ENCODE assay signal across 17 mouse cellular contexts in genomic region chr10:80420729-80421128, GRCm38 (mm10). TPM values are rescaled to one million over a fixed set of nuclear protein-coding genes. Genes with fewer than 3 reads are reported as not detected.
DNase-seq lines count a peak whose midpoint lies in the region; ATAC-seq and TF ChIP-seq lines count a peak whose summit lies in the region.
"Had no signal": no experiment of that assay in that cellular context is flagged by ENCODE, and none has a peak within 500 bp of the region (broad histone marks: within the 10 kb centered on the region; RNA-seq: fewer than 3 reads in every experiment).

No protein-coding gene starts in this region.

- H3K27me3 ChIP-seq in heart, embryonic 11.5 days (ENCODE audit: control insufficient read depth, insufficient read depth, low read length): no peaks in the 10 kb centered on the region
- no peaks in the 10 kb centered on the region for H3K27me3 ChIP-seq in spleen, adult 2 months (ENCODE audit: control insufficient read depth, insufficient read depth, low read length)
- H3K27me3 ChIP-seq: embryonic facial prominence, embryonic 15.5 days; forebrain, embryonic 15.5 days had no signal

- H3K9ac ChIP-seq in heart, embryonic 11.5 days (ENCODE audit: low read depth, low read length): peak overlapping the region; percentile 23; the same call in 1 of the 2 replicates
- H3K9ac ChIP-seq: embryonic facial prominence, embryonic 15.5 days; forebrain, embryonic 15.5 days had no signal

- H3K4me1 ChIP-seq in heart, embryonic 11.5 days (ENCODE audit: control insufficient read depth, insufficient read depth, low read length): peaks cover 12% of the 10 kb centered on the region
- no peaks in the 10 kb centered on the region; the same call in 1 of the 2 replicates for H3K4me1 ChIP-seq in spleen, adult 2 months (ENCODE audit: control insufficient read depth, insufficient read depth, insufficient read length)

- H3K27ac ChIP-seq in heart, embryonic 11.5 days (ENCODE audit: low read depth, low read length): no peak overlapping the region
- H3K27ac ChIP-seq in spleen, adult 2 months (ENCODE audit: insufficient read depth, low read length): peak overlapping the region; percentile 27; the same call in 1 of the 2 replicates
- H3K27ac ChIP-seq: embryonic facial prominence, embryonic 15.5 days had no signal

- H3K4me3 ChIP-seq in heart, embryonic 11.5 days (ENCODE audit: low read depth, low read length): no peak overlapping the region
- no peak overlapping the region for H3K4me3 ChIP-seq in spleen, adult 2 months (ENCODE audit: extremely low read depth, insufficient read depth, insufficient read length)
- H3K4me3 ChIP-seq: embryonic facial prominence, embryonic 15.5 days; forebrain, embryonic 15.5 days had no signal

- no peak for TF ChIP-seq CTCF in spleen, adult 2 months (IDR thresholded peaks at IDR 0.05; ENCODE audit: extremely low read depth, insufficient read depth, insufficient read length, insufficient replicate concordance)

- DNase-seq in adrenal gland, adult 2 months: peak; percentile 66
- no peak for DNase-seq in adrenal gland, postnatal 10 days
- no peak for DNase-seq in heart, postnatal 25 days (ENCODE audit: low spot score)
- no peak for DNase-seq in spleen, adult 2 months (ENCODE audit: low read depth in 1 of 2, low spot score in 2 of 2)
- no peak for DNase-seq in spleen, postnatal 36 days (ENCODE audit: low spot score in 2 of 2)
- DNase-seq in right cerebral cortex, adult 18-20 months: no peak
- no peak for DNase-seq in layer of hippocampus, adult 9-11 months
- DNase-seq: adrenal gland, adult 8-10 months; cerebellum, adult 8-10 months; heart, adult 11 months; kidney, adult 8-10 months; kidney, postnatal 36 days; lung, postnatal 14 days; thymus, postnatal 4 days had no signal

- WGBS in heart, embryonic 11.5 days (ENCODE audit: insufficient replicate concordance): 89% methylated on average over 10 of the region's 10 CpGs
- WGBS in spleen, adult 2 months: 96% methylated on average over 10 of the region's 10 CpGs

- H3K4me2 ChIP-seq in heart, embryonic 11.5 days: no peak overlapping the region
- H3K4me2 ChIP-seq: embryonic facial prominence, embryonic 15.5 days; forebrain, embryonic 15.5 days had no signal

- H3K9me3 ChIP-seq in heart, embryonic 11.5 days (replicated peaks; ENCODE audit: control insufficient read depth, low read length): peaks cover 4% of the 10 kb centered on the region; the same call in 1 of the 2 replicates
- H3K9me3 ChIP-seq: forebrain, embryonic 15.5 days had no signal

- intact Hi-C loops in heart, postnatal 25 days (cut with DNase I): no loop called here

- no peak for ATAC-seq in heart, embryonic 11.5 days (replicated peaks; ENCODE audit: insufficient number of reproducible peaks, low FRiP score, low TSS enrichment)
- ATAC-seq: forebrain, embryonic 15.5 days had no signal

- no peak for TF ChIP-seq POLR2A in spleen, adult 2 months (IDR thresholded peaks at IDR 0.05; ENCODE audit: low read depth, low read length)

- H3K36me3 ChIP-seq in heart, embryonic 11.5 days (ENCODE audit: control insufficient read depth, insufficient read depth, low read length): peaks cover 67% of the 10 kb centered on the region
- peaks cover 63% of the 10 kb centered on the region for H3K36me3 ChIP-seq in spleen, adult 2 months (ENCODE audit: control insufficient read depth, insufficient read depth, low read length)

RNA-seq across cellular contexts. Expression of gene Tcf3, which starts 12.7 kb away (rescaled TPM):
- 10 to 100 TPM; 46.6 to 55.4 TPM for total RNA-seq in adrenal gland, adult 2 months (2021)
- polyA plus RNA-seq in adrenal gland, adult 2 months (2012; rRNA removed): 148 and 152 TPM in 2 replicates
- 10 to 100 TPM; 58.1 to 77.1 TPM for total RNA-seq in adrenal gland, postnatal 10 days (2021)
- polyA plus RNA-seq in heart, embryonic 11.5 days (2014; fragmentation: Nextera tagmentation; extraction: Ambion mirVana): 66.1 and 69.8 TPM in 2 replicates
- total RNA-seq in heart, postnatal 25 days (2021): 10 to 100 TPM; 20.3 to 20.9 TPM
- 173 and 240 TPM in 2 replicates for polyA plus RNA-seq in spleen, adult 2 months (2012; rRNA removed)

RNA-seq across cellular contexts. Expression of gene Uqcr11, which starts 14.1 kb away (rescaled TPM):
- total RNA-seq in adrenal gland, adult 2 months (2021): 1,000 to 10,000 TPM in 1 of 2 experiments, 100 to 1,000 TPM in 1; 714 to 1,027 TPM
- polyA plus RNA-seq in adrenal gland, adult 2 months (2012; rRNA removed): 2,955 and 2,958 TPM in 2 replicates
- total RNA-seq in adrenal gland, postnatal 10 days (2021): 1,000 to 10,000 TPM; 1,321 to 1,365 TPM
- polyA plus RNA-seq in heart, embryonic 11.5 days (2014; fragmentation: Nextera tagmentation; extraction: Ambion mirVana): 1,161 and 1,177 TPM in 2 replicates
- 1,000 to 10,000 TPM; 1,983 to 2,045 TPM for total RNA-seq in heart, postnatal 25 days (2021)
- 399 and 753 TPM in 2 replicates for polyA plus RNA-seq in spleen, adult 2 months (2012; rRNA removed)

RNA-seq across cellular contexts. Expression of gene Mbd3, which starts 21.4 kb away (rescaled TPM):
- total RNA-seq in adrenal gland, adult 2 months (2021): 100 to 1,000 TPM; 125 to 146 TPM
- 158 and 165 TPM in 2 replicates for polyA plus RNA-seq in adrenal gland, adult 2 months (2012; rRNA removed)
- total RNA-seq in adrenal gland, postnatal 10 days (2021): 100 to 1,000 TPM; 103 to 113 TPM
- polyA plus RNA-seq in heart, embryonic 11.5 days (2014; fragmentation: Nextera tagmentation; extraction: Ambion mirVana): 151 and 171 TPM in 2 replicates
- 10 to 100 TPM; 85.2 to 88.9 TPM for total RNA-seq in heart, postnatal 25 days (2021)
- polyA plus RNA-seq in spleen, adult 2 months (2012; rRNA removed): 110 and 124 TPM in 2 replicates

RNA-seq across cellular contexts. Expression of gene Mex3d, which starts 33.3 kb away (rescaled TPM):
- 10 to 100 TPM; 19.2 to 19.5 TPM for total RNA-seq in adrenal gland, adult 2 months (2021)
- polyA plus RNA-seq in adrenal gland, adult 2 months (2012; rRNA removed): 60.7 and 61.5 TPM in 2 replicates
- total RNA-seq in adrenal gland, postnatal 10 days (2021): 10 to 100 TPM; 19.6 to 21.8 TPM
- 4.0 and 6.4 TPM in 2 replicates for polyA plus RNA-seq in heart, embryonic 11.5 days (2014; fragmentation: Nextera tagmentation; extraction: Ambion mirVana)
- total RNA-seq in heart, postnatal 25 days (2021): 1 to 10 TPM; 7.5 to 8.8 TPM
- 13.4 and 22.6 TPM in 2 replicates for polyA plus RNA-seq in spleen, adult 2 months (2012; rRNA removed)
